Mouse (Mus musculus): ENCODE data around the gene Sox21.

Gene Sox21

DNA sequence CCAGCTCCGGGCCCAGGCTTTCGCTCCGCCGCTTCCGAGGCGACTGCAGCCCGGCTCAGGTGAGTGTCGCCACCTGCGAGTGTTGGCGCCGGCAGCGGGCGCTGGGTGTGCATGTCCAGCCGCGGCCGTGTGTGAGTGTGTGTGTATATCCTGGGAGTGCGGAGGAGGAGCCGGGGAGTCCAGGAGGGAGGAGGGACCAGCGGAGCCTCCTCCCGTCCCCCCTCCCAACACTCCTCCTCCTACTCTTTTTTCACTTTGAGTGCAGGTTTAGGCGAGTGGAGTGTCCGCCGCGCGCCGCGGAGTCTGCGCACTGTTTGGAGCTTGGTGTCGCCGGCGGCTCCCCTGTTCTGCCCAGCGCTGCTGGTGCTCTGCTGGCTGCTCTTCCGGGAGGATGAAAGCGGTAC, at the start of gene Sox21:
Sox21 (minus strand) TSS at position 145 of the 404 bp plus-strand sequence.
- DNase-seq (ENCODE audit: inconsistent ontology term), result peak; percentile 58

DNA sequence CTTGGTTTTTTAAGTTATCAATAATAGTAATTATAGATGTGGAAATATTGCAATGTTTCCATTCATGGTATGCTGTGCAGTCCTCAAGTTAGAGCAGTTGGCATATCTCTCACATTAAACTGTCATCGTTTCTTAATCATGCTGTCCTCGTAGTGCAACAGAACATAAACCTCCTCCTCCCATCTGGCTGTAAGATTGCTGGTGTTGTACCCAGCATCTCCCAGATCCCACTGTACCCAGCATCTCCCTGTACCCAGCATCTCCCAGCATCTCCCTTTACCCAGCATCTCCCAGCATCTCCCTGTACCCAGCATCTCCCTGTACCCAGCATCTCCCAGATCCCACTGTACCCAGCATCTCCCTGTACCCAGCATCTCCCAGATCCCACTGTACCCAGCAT, 49.3 kb upstream of the Sox21 start:
- no peak for DNase-seq (ENCODE audit: inconsistent ontology term)

- no peak for DNase-seq (ENCODE audit: inconsistent ontology term)
Measured at GRCm38 (mm10) chr14:118282917-118283316, 46.1 kb upstream of the Sox21 start.

DNA sequence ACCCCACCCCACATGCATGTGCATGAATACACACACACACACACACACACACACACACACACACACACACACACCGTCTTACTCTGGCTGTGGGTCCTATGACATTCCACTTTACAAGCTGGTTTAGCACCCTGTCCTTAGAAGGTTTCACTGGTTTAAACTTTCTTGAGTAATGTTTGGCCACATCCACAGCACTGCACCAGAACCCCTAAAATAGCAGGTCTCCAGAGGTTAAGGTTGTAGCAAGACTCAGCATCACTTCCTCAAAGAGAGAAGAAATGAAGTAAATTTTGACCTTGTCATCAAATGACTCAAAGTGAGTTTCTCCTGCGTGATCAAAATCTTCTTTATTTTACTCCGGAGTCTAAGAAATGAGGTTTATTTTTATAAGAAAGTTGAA, 45.4 kb upstream of the Sox21 start:
- DNase-seq (ENCODE audit: inconsistent ontology term), result no peak

GRCm38 (mm10) chr14:118277704-118278498, 41.1 kb upstream of the Sox21 start:
- no peak for DNase-seq (ENCODE audit: inconsistent ontology term)

GRCm38 (mm10) chr14:118272594-118273555, 36.0 kb upstream of the Sox21 start:
- no peak for DNase-seq (ENCODE audit: inconsistent ontology term)

DNA sequence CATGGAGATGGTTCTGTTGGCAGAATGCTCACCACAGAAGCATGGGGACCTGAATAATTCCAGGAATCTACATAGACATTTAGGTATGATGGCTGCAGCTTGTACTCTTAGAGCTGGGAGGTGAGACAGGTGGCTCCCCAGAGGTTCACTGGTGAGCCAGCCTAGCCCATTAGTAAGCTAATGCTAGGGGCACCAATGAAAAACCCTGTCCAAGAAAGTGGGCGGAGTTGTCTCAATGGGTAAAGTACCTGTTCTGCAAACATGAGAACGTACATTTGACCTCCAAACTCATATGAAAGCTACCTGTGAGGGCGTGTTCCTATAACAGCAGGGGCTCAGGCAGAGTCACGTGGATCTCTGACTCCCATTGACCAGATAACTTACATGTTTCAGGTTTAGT, 32.0 kb upstream of the Sox21 start:
- DNase-seq (ENCODE audit: inconsistent ontology term), result no peak

DNA sequence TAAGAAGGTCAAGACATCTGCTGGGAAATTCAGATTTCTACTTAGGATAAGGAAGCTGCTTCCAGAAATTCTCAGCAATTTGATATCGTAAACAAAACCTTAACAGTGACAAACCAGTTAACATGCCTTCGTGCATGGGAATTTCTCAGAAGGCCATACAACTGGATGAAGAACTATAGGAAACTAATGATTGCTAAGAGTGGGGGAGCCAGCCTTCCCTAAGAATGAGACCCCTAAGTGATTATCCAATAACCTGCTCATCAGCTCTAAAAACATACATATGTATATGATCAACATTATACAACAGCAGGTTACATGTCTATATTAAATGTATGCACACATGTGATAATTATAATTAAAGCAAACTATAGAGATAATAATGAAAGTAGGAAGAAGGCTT, 29.8 kb upstream of the Sox21 start, which contains the start of gene Gm9376:
Gm9376 (plus strand) TSS at position 301 of the 400 bp plus-strand sequence.
- no peak for DNase-seq (ENCODE audit: inconsistent ontology term)

GRCm38 (mm10) chr14:118253381-118253780, 16.6 kb upstream of the Sox21 start:
- no peak for DNase-seq (ENCODE audit: inconsistent ontology term)

- no peak for DNase-seq (ENCODE audit: inconsistent ontology term)
Measured at GRCm38 (mm10) chr14:118241416-118241815, 4.6 kb upstream of the Sox21 start.

DNA sequence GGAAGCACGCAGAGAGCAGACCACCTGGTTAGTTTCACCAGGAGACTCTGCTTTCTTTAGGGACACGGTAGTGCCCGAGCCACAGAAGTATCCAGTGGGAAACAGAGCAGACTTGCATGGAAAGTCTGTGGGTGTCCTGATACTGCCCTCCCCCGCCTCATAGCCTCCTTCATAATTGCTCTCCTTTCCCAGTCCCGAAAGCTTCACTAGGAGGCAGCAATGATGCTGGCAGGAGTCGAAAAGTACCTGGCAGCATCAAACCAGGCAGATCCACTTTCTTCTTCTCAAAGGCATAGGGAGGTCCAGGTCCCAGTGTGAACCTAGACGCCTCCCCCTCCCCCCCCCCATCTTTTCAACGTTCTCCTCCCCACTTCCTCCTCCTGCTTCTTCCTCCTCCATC, 2.5 kb upstream of the Sox21 start:
- no peak for DNase-seq (ENCODE audit: inconsistent ontology term)

- no peak for DNase-seq (ENCODE audit: inconsistent ontology term)
Measured at GRCm38 (mm10) chr14:118237786-118238185, 956 bp upstream of the Sox21 start.

- DNase-seq (ENCODE audit: inconsistent ontology term), result no peak
Measured at GRCm38 (mm10) chr14:118235973-118236885, 601 bp downstream of the Sox21 start.

DNA sequence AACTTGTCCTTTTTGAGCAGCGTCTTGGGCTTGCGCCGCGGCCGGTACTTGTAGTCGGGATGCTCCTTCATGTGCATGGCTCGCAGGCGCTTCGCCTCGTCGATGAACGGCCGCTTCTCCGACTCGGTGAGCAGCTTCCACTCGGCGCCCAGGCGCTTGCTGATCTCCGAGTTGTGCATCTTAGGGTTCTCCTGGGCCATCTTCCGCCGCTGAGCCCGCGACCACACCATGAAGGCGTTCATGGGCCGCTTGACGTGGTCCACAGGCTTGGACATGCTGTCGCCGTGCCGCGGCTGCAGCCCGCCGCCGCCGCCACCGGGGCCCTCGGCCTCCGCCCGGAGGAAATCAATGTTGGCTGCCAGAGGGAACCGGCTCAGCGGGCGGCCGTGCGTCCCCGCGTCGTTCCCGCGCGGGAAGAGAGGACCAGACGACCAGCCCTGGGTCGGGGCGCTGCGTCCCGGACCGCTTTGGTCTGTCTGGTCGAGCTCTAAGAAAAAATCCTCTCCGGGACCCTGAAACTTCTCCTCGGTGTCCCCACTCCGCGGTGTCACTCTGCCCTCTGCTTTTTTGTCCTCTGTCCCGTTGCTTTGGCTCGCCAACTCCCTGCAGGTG, 1.4 kb downstream of the Sox21 start:
- DNase-seq (ENCODE audit: inconsistent ontology term), result no peak

- no peak for DNase-seq (ENCODE audit: inconsistent ontology term)
Measured at GRCm38 (mm10) chr14:118234541-118235210, 2.2 kb downstream of the Sox21 start.

- DNase-seq (ENCODE audit: inconsistent ontology term), result no peak
Measured at GRCm38 (mm10) chr14:118233786-118234540, 2.9 kb downstream of the Sox21 start.

DNA sequence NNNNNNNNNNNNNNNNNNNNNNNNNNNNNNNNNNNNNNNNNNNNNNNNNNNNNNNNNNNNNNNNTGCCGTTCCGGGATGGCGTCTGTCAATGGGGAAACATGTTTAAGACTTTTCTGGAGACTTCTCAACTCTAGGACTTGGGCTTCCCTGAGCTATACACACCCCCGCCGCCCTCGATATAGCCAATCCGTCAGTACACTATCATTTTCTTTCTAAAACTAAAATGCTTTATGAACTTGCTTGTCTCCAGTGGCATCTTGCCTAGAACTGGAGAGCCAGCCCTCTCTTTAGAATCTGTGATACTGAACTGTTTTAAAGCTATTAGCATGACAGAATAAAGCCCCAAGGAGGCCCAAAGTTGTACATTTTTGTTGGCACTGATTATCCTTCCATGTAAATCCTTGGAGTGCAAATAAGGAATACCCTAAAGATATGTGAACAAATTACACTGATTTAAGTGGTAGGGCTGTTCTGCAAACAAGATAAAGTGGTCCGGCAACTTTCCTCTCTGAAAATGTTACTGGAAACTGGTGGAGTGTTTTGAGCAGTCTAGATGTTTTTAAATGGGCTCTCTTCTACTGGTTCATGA, 4.4 kb downstream of the Sox21 start:
- DNase-seq (ENCODE audit: inconsistent ontology term), result peak; percentile 27

DNA sequence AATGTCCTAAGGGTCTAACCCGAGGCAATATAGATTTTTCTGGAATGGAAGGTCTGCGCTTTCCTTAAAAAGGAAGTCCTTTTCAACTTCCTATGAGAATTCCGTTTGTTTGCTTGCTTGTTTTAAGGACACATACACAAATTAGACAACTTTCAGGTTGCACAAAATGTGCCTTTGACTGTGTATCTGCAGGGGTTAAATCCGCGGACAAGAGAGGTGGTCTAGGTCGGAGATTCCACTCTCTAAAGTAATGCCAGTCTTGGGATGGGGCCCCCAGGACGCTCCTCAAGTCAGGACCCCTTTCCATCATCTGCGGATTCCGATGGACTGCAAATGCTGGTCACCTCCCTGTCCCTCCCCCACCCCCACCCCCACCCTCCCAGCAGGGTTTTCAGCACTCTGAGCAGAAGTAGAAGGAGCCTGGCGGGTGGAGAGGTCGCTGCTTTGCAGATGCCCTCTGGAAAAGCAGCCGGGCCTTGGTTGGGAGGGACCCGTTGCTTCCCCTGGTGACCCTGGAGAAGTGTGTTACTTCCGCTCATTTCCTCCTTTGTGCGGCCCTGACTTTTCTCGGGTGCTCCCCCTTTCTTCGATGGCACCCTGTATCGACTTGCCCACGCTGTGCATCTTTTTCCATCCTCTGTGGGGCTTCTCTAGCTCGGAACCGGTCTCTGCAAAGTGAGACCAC, 10.2 kb downstream of the Sox21 start:
- no peak for DNase-seq (ENCODE audit: inconsistent ontology term)

- DNase-seq (ENCODE audit: inconsistent ontology term), result peak; percentile 8
Measured at GRCm38 (mm10) chr14:118225911-118226310, 10.9 kb downstream of the Sox21 start.

All from Muller cell, postnatal 12 days (primary cell).